Mouse (Mus musculus) forebrain, embryonic 14.5 days (tissue): ENCODE results near the gene Wasf2. TPM values are rescaled to one million over a fixed set of nuclear protein-coding genes. Genes with fewer than 3 reads are reported as not detected.

Experiments
- ATAC-seq: fragments of 200-750 bp; cut with Nextera tagmentation; 2 replicates; pipeline ENCODE4 v1.8.0; 2017; ENCODE audit warnings: mild to moderate bottlenecking, moderate library complexity
- DNase-seq: peaks from one replicate; pipeline ENCODE4 v3.0.0-alpha.2; 2015; ENCODE audit warnings: low spot score
- H3K27ac ChIP-seq: fragments of 300-500 bp; sonication (generic); 2 replicates; pipeline ENCODE4 v1.5.1; 2014; ENCODE audit warnings: low read depth, mild to moderate bottlenecking, control low read depth, low read length, moderate library complexity
- H3K27me3 ChIP-seq: fragments of 300-500 bp; sonication (generic); replicated peaks from 2 replicates; pipeline ENCODE4 v1.6.1; 2014; ENCODE audit warnings: low read length, control low read depth, mixed read lengths; ENCODE audit not compliant: control insufficient read depth, insufficient read depth
- H3K36me3 ChIP-seq: fragments of 300-500 bp; sonication (generic); 2 replicates; pipeline ENCODE4 v1.6.1; 2014; ENCODE audit warnings: low read length, control low read depth; ENCODE audit not compliant: control insufficient read depth, insufficient read depth
- H3K4me1 ChIP-seq: fragments of 300-500 bp; sonication (generic); 2 replicates; pipeline ENCODE4 v1.6.1; 2014; ENCODE audit warnings: antibody characterized with exemption, low read length, control low read depth; ENCODE audit not compliant: control insufficient read depth, insufficient read depth
- H3K4me2 ChIP-seq: fragments of 300-500 bp; sonication (generic); 2 replicates; pipeline ENCODE4 v1.6.1; 2014; ENCODE audit warnings: mild to moderate bottlenecking, control low read depth, low read length
- H3K4me3 ChIP-seq: fragments of 300-500 bp; sonication (generic); 2 replicates; pipeline ENCODE4 v1.5.1; 2014; ENCODE audit warnings: low read depth, low read length, control low read depth
- H3K9ac ChIP-seq: fragments of 300-500 bp; sonication (generic); 2 replicates; pipeline ENCODE4 v1.6.1; 2014; ENCODE audit warnings: mild to moderate bottlenecking, low read length, control low read depth, moderate library complexity
- H3K9me3 ChIP-seq: fragments of 300-500 bp; sonication (generic); replicated peaks from 2 replicates; pipeline ENCODE4 v1.6.1; 2016; ENCODE audit warnings: low read length, control low read depth, mixed read lengths; ENCODE audit not compliant: control insufficient read depth
- WGBS: fragments of 180-500 bp; shearing (Covaris S2); extraction: QIAGEN DNeasy Blood & Tissue Kit; methylation state at CpG from one replicate; pipeline ENCODE4 v1.1.7; 2014; 5-methylcytosine and 5-hydroxymethylcytosine counted together
- polyA plus RNA-seq: library from polyadenylated mRNA; unstranded; fragments of >200 nt; fragmentation: Nextera tagmentation; extraction: Ambion mirVana; gene quantifications from 2 replicates; pipeline ENCODE4 v1.2.1, GENCODE M21; 2014

Gene Wasf2
- polyA plus RNA-seq, 1 experiment from 2014 or later = 28.3 TPM

- Histone ChIP-seq H3K27me3 (no peaks in the 10 kb centered on the region), H3K27ac (no peak overlapping the region), H3K36me3 (0 out of 2 replicates have a peak, but pooled peaks cover 3% of the 10 kb centered on the region), H3K9me3 (no peaks in the 10 kb centered on the region), H3K4me3 (no peak overlapping the region), H3K9ac (no peak overlapping the region), H3K4me2 (no peak overlapping the region), H3K4me1 (peaks cover 6% of the 10 kb centered on the region)
- DNase-seq (no peak), ATAC-seq (no peak)
- WGBS = 59% methylated on average over 6 of the region's 6 CpGs
These were observed 28.8 kb downstream of the Wasf2 start for GRCm38 (mm10) chr4:133159127-133159526.

- H3K27me3 ChIP-seq = no peaks in the 10 kb centered on the region
- H3K4me1 ChIP-seq = peaks cover 6% of the 10 kb centered on the region
- no peak overlapping the region for H3K9ac ChIP-seq
- WGBS = 18% methylated on average over 4 of the region's 4 CpGs
- ATAC-seq (no peak), DNase-seq (peak; percentile 16)
- H3K27ac ChIP-seq = no peak overlapping the region
- 0 out of 2 replicates have a peak, but pooled peaks cover 3% of the 10 kb centered on the region for H3K36me3 ChIP-seq
- no peak overlapping the region for H3K4me2 ChIP-seq
- no peak overlapping the region for H3K4me3 ChIP-seq
- no peaks in the 10 kb centered on the region for H3K9me3 ChIP-seq
These were observed 29.3 kb downstream of the Wasf2 start for GRCm38 (mm10) chr4:133159646-133160045.

GRCm38 (mm10) chr4:133160211-133160610 lies 29.9 kb downstream of the Wasf2 start:
- 65% methylated on average over 8 of the region's 8 CpGs for WGBS
- Histone ChIP-seq H3K27ac (no peak overlapping the region), H3K4me2 (no peak overlapping the region), H3K9me3 (no peaks in the 10 kb centered on the region), H3K4me1 (peaks cover 6% of the 10 kb centered on the region), H3K4me3 (no peak overlapping the region), H3K36me3 (0 out of 2 replicates have a peak, but pooled peaks cover 3% of the 10 kb centered on the region), H3K27me3 (no peaks in the 10 kb centered on the region), H3K9ac (no peak overlapping the region)
- ATAC-seq (no peak), DNase-seq (no peak)

DNA sequence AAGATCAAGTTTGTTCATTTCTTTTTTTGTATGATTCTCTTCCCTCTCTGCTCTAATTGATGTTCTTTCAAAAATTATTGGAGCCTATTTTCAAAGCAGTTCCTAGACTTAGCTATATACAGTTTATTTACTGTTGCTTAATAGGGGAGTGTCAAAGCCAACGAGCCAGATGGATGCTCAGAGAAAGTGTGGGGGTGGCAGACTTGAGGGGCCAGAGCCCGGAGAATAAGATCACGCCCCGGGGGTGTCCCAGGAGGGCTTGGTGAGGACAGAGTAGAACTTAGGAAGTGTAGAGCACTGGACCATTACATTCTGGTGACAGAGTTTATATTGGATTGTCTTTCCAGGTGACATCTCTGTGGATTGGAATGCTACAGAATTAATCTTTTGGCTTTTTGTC lies 30.5 kb downstream of the Wasf2 start:
- no peak for ATAC-seq
- no peak overlapping the region for H3K4me3 ChIP-seq
- WGBS = 67% methylated on average over 4 of the region's 4 CpGs

DNA sequence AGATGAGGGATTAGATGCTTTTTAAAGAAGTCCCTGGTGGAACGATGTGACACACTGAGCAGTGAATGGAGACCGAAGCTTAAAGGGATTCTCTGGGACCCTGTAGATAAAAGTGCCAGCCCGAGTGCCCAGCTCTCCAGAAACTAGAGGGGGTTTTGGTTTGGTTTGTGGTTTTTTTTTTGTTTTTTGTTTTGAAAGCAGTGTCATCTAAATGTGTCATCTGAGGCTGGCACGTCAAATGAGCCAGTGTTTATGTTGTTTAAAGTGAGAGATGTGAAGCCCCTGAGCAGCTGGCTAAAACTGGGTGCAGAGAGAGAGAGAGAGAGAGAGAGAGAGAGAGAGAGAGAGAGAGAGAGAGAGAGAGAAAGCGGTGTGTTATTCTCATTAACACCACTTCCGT lies 31.9 kb downstream of the Wasf2 start:
- Histone ChIP-seq H3K4me1 (peaks cover 6% of the 10 kb centered on the region; the same call in 1 of the 2 replicates), H3K27ac (no peak overlapping the region), H3K9me3 (no peaks in the 10 kb centered on the region), H3K4me3 (no peak overlapping the region), H3K27me3 (no peaks in the 10 kb centered on the region), H3K4me2 (no peak overlapping the region), H3K9ac (no peak overlapping the region), H3K36me3 (0 out of 2 replicates have a peak, but pooled peaks cover 3% of the 10 kb centered on the region)
- DNase-seq (no peak), ATAC-seq (no peak)
- 68% methylated on average over 6 of the region's 6 CpGs for WGBS

More for the DNA sequence above, 30.5 kb downstream of the Wasf2 start:
- Histone ChIP-seq H3K4me1 (peaks cover 6% of the 10 kb centered on the region), H3K9ac (no peak overlapping the region), H3K9me3 (no peaks in the 10 kb centered on the region), H3K27me3 (no peaks in the 10 kb centered on the region), H3K36me3 (0 out of 2 replicates have a peak, but pooled peaks cover 3% of the 10 kb centered on the region), H3K27ac (no peak overlapping the region), H3K4me2 (no peak overlapping the region)
- DNase-seq = no peak

DNA sequence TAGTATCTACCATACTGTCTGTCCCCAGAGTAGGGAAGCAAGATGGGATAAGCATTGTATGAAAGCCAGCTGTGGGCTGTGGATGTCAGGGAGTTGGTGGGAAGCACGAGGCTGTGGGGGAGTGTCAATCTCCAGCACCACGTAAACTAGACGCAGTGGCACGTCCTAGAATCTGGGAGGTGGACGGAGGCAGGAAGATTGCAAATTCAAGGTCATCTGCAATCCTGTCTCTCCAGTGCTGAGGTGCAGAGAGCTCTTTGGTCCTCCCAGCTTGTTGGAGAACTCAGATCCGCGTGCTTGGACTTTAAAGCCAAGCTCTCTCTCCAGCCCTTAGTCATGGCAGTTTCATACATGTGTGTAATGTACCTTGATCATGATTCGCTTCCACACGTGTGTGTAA lies 36.5 kb downstream of the Wasf2 start:
- no peaks in the 10 kb centered on the region for H3K9me3 ChIP-seq
- no peaks in the 10 kb centered on the region for H3K4me1 ChIP-seq
- DNase-seq (no peak), ATAC-seq (no peak)
- H3K9ac ChIP-seq = no peak overlapping the region
- no peak overlapping the region for H3K4me2 ChIP-seq
- H3K4me3 ChIP-seq = no peak overlapping the region
- no peak overlapping the region for H3K27ac ChIP-seq
- WGBS = 92% methylated on average over 9 of the region's 9 CpGs
- no peaks in the 10 kb centered on the region for H3K36me3 ChIP-seq
- no peaks in the 10 kb centered on the region for H3K27me3 ChIP-seq

DNA sequence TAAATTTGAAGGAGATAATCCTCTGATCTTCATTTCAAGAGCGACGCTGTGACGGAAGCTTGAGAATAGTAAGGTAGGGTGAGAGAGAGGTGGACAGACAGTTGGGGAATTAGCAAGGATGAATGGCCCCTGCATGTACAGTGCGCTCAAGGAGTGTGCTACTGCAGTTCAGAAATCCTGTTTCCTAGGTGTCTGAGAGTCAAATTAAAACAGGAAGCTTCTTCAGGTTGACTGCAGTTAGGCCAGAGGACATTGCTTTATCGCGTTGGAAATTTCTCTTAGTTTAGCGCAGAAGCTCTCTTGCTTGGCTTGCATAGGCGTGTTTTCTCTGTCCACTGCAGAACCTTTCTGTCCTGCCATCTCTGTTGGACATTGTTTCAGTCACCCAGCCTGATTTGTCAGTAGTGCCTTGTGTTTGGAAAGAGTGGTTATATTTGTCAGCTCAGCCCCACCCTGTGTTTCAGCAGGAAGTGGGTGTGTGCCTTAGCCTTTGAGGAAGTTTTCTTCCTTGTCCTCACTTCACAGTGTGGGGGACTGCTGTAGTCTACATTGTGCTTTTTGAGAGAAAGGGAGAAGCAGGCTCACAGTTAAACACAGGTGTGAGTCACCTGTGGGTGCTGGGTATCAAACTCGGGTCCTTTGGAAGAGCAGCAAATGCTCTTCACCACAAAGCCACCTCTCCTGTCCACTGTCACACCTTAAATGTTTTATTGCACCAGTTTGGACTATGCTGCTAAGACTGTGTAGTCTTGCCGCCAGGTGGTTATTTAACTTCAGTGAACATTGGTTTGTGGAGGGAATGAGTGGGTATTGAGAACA lies 39.1 kb downstream of the Wasf2 start:
- Histone ChIP-seq H3K4me2 (no peak overlapping the region), H3K27ac (no peak overlapping the region), H3K4me3 (no peak overlapping the region), H3K4me1 (no peaks in the 10 kb centered on the region), H3K27me3 (no peaks in the 10 kb centered on the region), H3K9me3 (no peaks in the 10 kb centered on the region), H3K36me3 (no peaks in the 10 kb centered on the region), H3K9ac (no peak overlapping the region)
- ATAC-seq (no peak), DNase-seq (no peak)
- 91% methylated on average over 10 of the region's 10 CpGs for WGBS

DNA sequence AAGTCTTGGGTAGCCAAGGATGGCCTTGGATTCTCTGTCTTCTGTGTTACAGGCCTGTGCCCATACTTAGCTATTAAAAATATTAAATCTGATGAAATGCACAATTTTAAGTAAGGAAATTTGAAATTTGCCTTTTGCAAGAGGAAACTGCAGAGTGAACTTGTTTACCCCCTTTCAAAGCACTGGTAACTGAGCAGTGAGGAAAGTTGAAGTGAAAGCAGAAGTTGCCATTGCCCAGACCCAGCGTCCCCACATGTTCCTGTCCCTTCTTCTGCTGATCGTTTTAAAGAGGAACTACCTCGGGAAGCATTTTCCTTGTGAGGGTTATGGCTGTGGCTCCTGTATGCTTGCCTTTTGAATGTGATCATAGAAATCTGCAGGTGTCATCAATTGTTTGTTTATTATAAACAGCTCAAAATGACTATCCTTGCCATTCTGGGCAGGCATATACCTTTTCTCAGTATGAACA lies 39.8 kb downstream of the Wasf2 start:
- H3K9ac ChIP-seq = no peak overlapping the region
- H3K9me3 ChIP-seq = no peaks in the 10 kb centered on the region
- no peak for DNase-seq
- H3K4me3 ChIP-seq = no peak overlapping the region
- H3K27me3 ChIP-seq = no peaks in the 10 kb centered on the region
- WGBS = 82% methylated on average over 3 of the region's 3 CpGs
- H3K36me3 ChIP-seq = no peaks in the 10 kb centered on the region
- no peaks in the 10 kb centered on the region for H3K4me1 ChIP-seq
- H3K27ac ChIP-seq = no peak overlapping the region
- H3K4me2 ChIP-seq = no peak overlapping the region
- no peak for ATAC-seq

DNA sequence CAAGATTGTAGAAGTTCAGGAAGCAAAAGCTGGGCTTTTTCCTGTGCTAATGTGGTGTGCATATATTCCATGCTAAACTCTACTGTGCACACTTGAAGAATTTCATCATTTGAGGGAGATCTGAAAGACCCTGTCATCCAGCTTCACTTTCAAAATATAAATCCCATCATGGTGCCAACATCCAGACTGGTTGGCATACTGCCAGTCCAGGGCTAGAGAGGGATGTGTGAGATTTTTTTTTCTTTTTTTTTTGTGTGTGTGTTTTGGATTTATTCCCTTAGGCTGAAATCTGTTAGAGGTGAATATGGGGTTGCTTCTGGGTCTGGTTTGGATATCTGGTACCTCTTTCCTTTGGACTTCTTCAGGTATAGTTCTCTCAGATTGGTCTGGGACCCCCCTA lies 40.3 kb downstream of the Wasf2 start:
- no peaks in the 10 kb centered on the region for H3K27me3 ChIP-seq
- H3K36me3 ChIP-seq = no peaks in the 10 kb centered on the region
- no peak overlapping the region for H3K9ac ChIP-seq
- ATAC-seq (no peak), DNase-seq (peak; percentile 75)
- H3K4me2 ChIP-seq = no peak overlapping the region
- H3K27ac ChIP-seq = no peak overlapping the region
- no peaks in the 10 kb centered on the region for H3K9me3 ChIP-seq
- H3K4me3 ChIP-seq = no peak overlapping the region
- H3K4me1 ChIP-seq = peaks cover 4% of the 10 kb centered on the region; the same call in 1 of the 2 replicates
